Comparison of ENCODE assay signal across 8 mouse cellular contexts in genomic region chr12:72536021-72536597, GRCm38 (mm10). TPM values are rescaled to one million over a fixed set of nuclear protein-coding genes. Genes with fewer than 3 reads are reported as not detected.
DNase-seq lines count a peak whose midpoint lies in the region; ATAC-seq lines count a peak whose summit lies in the region.

Gene Pcnx4, plus strand, starts transcription at chr12:72536383.

- H3K9me3 ChIP-seq in hindbrain, embryonic 11.5 days (ENCODE audit: control insufficient read depth, low read length): no peaks in the 10 kb centered on the region

- peak; percentile 99 for DNase-seq in Muller cell, postnatal 12 days (ENCODE audit: inconsistent ontology term)
- DNase-seq in cerebellum, adult 9-11 months: peak; percentile 95
- DNase-seq in frontal cortex, adult 2 months (ENCODE audit: extremely low spot score in 1 of 2, low spot score in 1 of 2): peak; percentile 87 to 96
- DNase-seq in hindbrain, embryonic 11.5 days (ENCODE audit: low spot score): peak; percentile 99
- DNase-seq in layer of hippocampus, postnatal 10 days (ENCODE audit: low spot score in 2 of 2): peak; percentile 91 to 96
- peak; percentile 97 for DNase-seq in lung, postnatal 10 days
- DNase-seq in ovary, postnatal 36 days (ENCODE audit: low spot score): peak; percentile 99
- peak; percentile 96 for DNase-seq in thymus, postnatal 25 days

- H3K36me3 ChIP-seq in hindbrain, embryonic 11.5 days (ENCODE audit: control insufficient read depth, insufficient read depth, low read length): no peaks in the 10 kb centered on the region

- H3K9ac ChIP-seq in hindbrain, embryonic 11.5 days (ENCODE audit: low read depth, low read length): peak within 1 kb of the TSS; percentile 42

- peak; percentile 100 for ATAC-seq in hindbrain, embryonic 11.5 days (ENCODE audit: low FRiP score)

- H3K4me3 ChIP-seq in hindbrain, embryonic 11.5 days (ENCODE audit: low read depth, low read length): peak within 1 kb of the TSS; percentile 40

- peak within 1 kb of the TSS; percentile 29 for H3K4me2 ChIP-seq in hindbrain, embryonic 11.5 days (replicated peaks; ENCODE audit: low read depth, low read length)

- no peaks in the 10 kb centered on the region for H3K4me1 ChIP-seq in hindbrain, embryonic 11.5 days (replicated peaks; ENCODE audit: control insufficient read depth, insufficient read depth, low read length)

- H3K27me3 ChIP-seq in hindbrain, embryonic 11.5 days (ENCODE audit: control insufficient read depth, insufficient read depth, low read length): no peaks in the 10 kb centered on the region

- WGBS in hindbrain, embryonic 11.5 days: under 1% methylated on average over 45 of the region's 45 CpGs

- H3K27ac ChIP-seq in hindbrain, embryonic 11.5 days (ENCODE audit: low read depth, low read length): peak within 1 kb of the TSS; percentile 37; the same call in 1 of the 2 replicates

RNA-seq across cellular contexts. Expression of gene Pcnx4, which starts in this region (rescaled TPM):
- polyA plus RNA-seq in frontal cortex, adult 2 months (2012; rRNA removed): 17.9 and 19.6 TPM in 2 replicates
- 16.2 and 16.6 TPM in 2 replicates for polyA plus RNA-seq in hindbrain, embryonic 11.5 days (2014; fragmentation: Nextera tagmentation; extraction: Ambion mirVana)
- total RNA-seq in layer of hippocampus, postnatal 10 days (2021): 10 to 100 TPM; 32.3 TPM

Comparison
In these comparisons a context has a peak if more than half of its experiments do, and no peak if none do; other contexts are left out.
1. Peak in every context shown above with its lines: DNase-seq, ATAC-seq, H3K4me3 ChIP-seq and H3K27ac ChIP-seq.